Mouse (Mus musculus) cerebellum, adult 2 months (tissue): ENCODE measurements around the gene Gm16181. TPM values are rescaled to one million over a fixed set of nuclear protein-coding genes. Genes with fewer than 3 reads are reported as not detected.
A peak's percentile ranks its signal among the peaks of the same experiment; 100 is the strongest.

Source experiments
- DNase-seq, 2 experiments: peaks; one replicate each; pipeline ENCODE4 v3.0.0; 2021
- H3K27ac ChIP-seq: fragments of 200-500 bp; 2 replicates; pipeline ENCODE4 v1.5.1; 2012; ENCODE audit warnings: low read length, control low read depth, inconsistent platforms; ENCODE audit not compliant: insufficient read depth
- H3K27me3 ChIP-seq: fragments of 200-500 bp; 2 replicates; pipeline ENCODE4 v1.6.1; 2012; ENCODE audit warnings: inconsistent platforms, mild to moderate bottlenecking, low read length, moderate library complexity; ENCODE audit not compliant: control insufficient read depth, insufficient read depth
- H3K4me1 ChIP-seq: fragments of 200-500 bp; 2 replicates; pipeline ENCODE4 v1.6.1; 2011; ENCODE audit warnings: low read length; ENCODE audit not compliant: control insufficient read depth, insufficient read depth
- H3K4me3 ChIP-seq: fragments of 200-500 bp; replicated peaks from 2 replicates; pipeline ENCODE3; 2011; ENCODE audit warnings: mild to moderate bottlenecking, low read depth, low read length, control low read depth; ENCODE audit not compliant: insufficient read depth
- CTCF ChIP-seq: fragments of 200-500 bp; IDR thresholded peaks from 2 replicates; pipeline ENCODE4 v1.5.1; 2011; ENCODE audit warnings: low read depth, mild to moderate bottlenecking, control low read depth, low read length, moderate library complexity, borderline replicate concordance; ENCODE audit not compliant: insufficient read depth
- POLR2A ChIP-seq: fragments of 200-500 bp; IDR thresholded peaks from 2 replicates; pipeline ENCODE4 v1.6.1; 2011; ENCODE audit warnings: low read length, control low read depth, borderline replicate concordance; ENCODE audit not compliant: insufficient read depth
- WGBS: fragments of 180-500 bp; shearing (Covaris S2); methylation state at CpG from one replicate; pipeline ENCODE4 v1.1.7; 2018; 5-methylcytosine and 5-hydroxymethylcytosine counted together
- polyA plus RNA-seq: library from polyadenylated mRNA; depleted of rRNA; stranded (reverse); fragments of >200 nt; gene quantifications from 2 replicates; pipeline ENCODE4 v1.2.3, GENCODE M21; 2012

Gene Gm16181
- polyA plus RNA-seq, 1 experiment, result not detected

- no peak for DNase-seq
- Histone ChIP-seq H3K27ac (no peak overlapping the region), H3K4me3 (no peak overlapping the region), H3K4me1 (no peaks in the 10 kb centered on the region), H3K27me3 (no peaks in the 10 kb centered on the region)
- TF ChIP-seq CTCF (no peak), POLR2A (no peak)
- WGBS, result 81% methylated on average over 5 of the region's 5 CpGs
Observed at GRCm38 (mm10) chr17:35180093-35180492, 40.5 kb upstream of the Gm16181 start.

DNA sequence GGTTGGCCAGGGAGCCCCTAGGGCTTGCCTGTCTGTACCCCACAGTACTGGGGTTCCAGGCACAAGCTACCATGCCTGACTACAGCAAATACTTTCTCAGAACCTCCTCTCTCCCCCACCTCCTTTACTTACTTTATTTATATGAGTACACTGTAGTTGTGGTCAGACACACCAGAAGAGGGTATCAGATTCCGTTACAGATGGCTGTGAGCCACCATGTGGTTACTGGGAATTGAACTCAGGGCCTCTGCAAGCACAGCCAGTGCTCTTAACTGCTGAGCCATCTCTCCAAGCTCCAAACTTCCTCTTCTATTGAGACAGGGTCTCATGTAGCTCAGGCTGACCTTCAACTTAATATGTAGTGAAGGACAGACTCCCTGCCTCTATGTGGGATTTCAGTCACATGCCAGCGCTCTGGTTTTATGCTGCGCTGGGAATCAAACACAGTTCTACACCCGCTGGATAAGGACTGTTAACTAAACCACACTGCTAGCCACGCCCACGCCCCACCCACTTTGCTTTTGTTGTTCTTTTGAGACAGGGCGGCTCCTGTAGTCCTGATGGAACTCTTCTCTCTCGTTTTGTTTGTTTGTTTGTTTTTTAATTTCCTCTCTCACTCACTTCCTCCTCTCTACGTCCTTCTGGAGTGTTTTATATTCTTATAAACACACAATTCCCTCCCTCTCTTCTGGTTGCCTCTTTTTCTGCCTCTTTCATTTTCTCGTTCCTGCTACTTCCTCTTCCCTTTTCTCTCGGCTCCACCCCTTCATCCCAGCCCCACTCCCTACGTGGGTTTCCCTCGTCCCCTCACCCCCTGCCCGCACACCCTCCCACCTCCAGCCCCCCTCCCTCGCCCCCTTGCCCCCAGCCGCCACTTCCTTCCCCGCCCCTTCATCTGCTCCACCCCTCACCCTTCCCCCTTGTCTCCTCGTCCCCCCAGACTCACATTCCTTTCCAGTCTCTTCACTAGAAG lies 34.7 kb upstream of the Gm16181 start:
- no peak for DNase-seq
- peak overlapping the region; percentile 26 for H3K4me3 ChIP-seq
- no peaks in the 10 kb centered on the region for H3K4me1 ChIP-seq
- H3K27me3 ChIP-seq, result no peaks in the 10 kb centered on the region
- TF ChIP-seq CTCF, result no peak
- no peak for TF ChIP-seq POLR2A
- 4% methylated on average over 17 of the region's 18 CpGs for WGBS
- no peak overlapping the region for H3K27ac ChIP-seq

DNA sequence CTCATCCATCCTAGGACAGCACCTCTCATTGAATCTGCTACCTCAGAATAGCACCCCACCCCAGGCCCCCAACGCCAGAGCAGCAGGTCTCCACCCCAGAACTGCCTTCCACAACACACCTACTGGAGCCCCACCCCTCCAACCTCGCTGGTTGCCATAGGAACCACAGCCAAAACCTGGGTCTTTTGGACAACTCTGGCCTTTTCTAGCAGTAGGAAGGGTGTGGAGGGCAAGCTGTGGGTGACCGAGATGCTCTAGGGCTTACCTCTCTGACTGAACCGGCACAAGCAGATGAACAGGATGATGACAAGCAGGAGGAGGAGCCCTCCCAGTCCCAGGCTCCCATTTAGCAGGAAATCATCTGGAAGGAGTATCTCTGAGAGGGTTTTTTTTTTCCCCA lies 34.0 kb upstream of the Gm16181 start:
- Histone ChIP-seq H3K4me3 (no peak overlapping the region), H3K27ac (no peak overlapping the region), H3K4me1 (no peaks in the 10 kb centered on the region), H3K27me3 (no peaks in the 10 kb centered on the region)
- 2% methylated on average over 4 of the region's 4 CpGs for WGBS
- TF ChIP-seq CTCF, result no peak
- no peak for TF ChIP-seq POLR2A
- DNase-seq, result no peak

- H3K27ac ChIP-seq, result no peak overlapping the region
- H3K4me1 ChIP-seq, result no peaks in the 10 kb centered on the region
- TF ChIP-seq CTCF (no peak), POLR2A (no peak)
- no peaks in the 10 kb centered on the region for H3K27me3 ChIP-seq
- H3K4me3 ChIP-seq, result no peak overlapping the region
- WGBS, result 72% methylated on average over 4 of the region's 4 CpGs
- DNase-seq, result no peak
Observed at GRCm38 (mm10) chr17:35187345-35187744, 33.3 kb upstream of the Gm16181 start.

DNA sequence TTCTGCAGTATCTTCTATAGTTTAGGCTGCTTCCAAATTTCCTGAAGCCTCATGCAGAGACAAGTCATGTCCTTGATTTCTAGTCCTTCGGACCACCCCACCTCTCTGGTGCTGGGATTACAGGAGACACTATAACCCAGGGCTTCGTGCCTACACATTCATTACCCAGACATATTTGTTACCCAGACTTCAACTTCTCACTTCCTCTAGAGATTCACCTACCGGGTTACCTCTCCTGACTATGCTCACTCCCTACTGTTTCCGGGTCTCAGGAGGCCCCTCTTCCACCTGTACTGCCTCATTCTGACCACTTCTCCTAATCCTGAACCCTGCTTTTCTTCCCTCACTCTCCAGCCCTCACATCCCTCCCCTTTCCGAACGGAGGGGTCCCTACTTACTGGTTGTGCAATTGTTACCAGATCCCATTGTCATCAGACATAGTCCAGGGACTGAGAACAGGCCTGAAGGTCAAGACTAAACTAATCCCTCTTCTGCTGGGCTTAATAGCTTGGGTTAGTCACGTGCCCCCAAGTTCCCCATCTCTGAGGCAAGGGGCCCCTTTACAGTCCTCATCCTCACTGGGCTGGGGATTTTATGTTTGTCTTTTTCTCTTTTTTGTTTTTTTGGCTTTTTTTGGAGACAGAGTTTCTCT lies 32.5 kb upstream of the Gm16181 start, which contains the start of gene Lst1:
TSS of gene Lst1 (minus strand) at position 481 of the 652 bp plus-strand sequence.
- no peak for TF ChIP-seq POLR2A
- no peak for TF ChIP-seq CTCF
- no peaks in the 10 kb centered on the region for H3K4me1 ChIP-seq
- no peak for DNase-seq
- no peak within 1 kb of the TSS for H3K4me3 ChIP-seq
- no peaks in the 10 kb centered on the region for H3K27me3 ChIP-seq
- WGBS, result 78% methylated on average over 7 of the region's 7 CpGs
- no peak within 1 kb of the TSS for H3K27ac ChIP-seq

DNA sequence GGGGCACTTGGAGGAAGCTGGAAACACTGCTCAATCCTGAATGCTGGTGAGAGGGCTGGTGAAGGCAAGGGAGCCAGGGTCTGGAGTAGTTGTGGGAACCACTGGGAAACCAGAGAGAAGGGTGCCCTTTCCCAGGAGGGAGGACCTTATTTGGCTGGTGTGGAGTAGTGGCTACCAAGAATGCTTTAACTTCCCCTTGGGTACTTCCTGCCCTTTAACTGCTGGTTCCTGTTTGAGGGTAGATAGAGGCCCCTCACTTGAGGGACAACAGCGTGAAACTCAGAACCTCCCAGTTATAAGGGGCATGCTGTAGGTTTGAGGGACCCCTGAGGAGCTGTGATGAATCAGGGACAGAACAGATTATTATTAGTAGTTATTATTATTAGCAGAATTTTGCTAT lies 31.4 kb upstream of the Gm16181 start:
- WGBS, result 66% methylated on average over 1 of the region's 1 CpGs
- no peak overlapping the region for H3K4me3 ChIP-seq
- no peaks in the 10 kb centered on the region for H3K27me3 ChIP-seq
- DNase-seq, result no peak
- H3K27ac ChIP-seq, result no peak overlapping the region
- no peak for TF ChIP-seq CTCF
- TF ChIP-seq POLR2A, result no peak
- H3K4me1 ChIP-seq, result no peaks in the 10 kb centered on the region

DNA sequence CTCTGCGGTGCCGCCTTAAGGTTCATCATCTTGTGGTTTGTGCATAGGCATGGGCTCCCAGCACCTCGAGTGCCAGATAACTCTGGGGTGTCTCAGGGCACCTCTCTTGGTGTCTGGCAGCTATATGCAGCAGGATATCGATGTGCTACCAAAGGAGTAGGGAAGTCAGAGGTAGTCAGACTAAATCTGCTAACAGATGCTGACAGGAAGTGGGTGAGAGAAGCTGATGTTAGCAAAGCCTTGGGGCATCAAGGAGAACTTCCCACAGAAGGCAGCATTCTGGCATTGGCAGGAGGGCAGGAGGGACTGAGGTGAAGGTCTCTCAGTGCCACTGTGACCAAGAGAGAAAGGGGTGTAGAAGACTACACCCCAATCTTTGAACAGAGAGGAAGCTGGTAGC lies 30.5 kb upstream of the Gm16181 start:
- WGBS, result 72% methylated on average over 4 of the region's 4 CpGs
- no peak for DNase-seq
- no peaks in the 10 kb centered on the region for H3K27me3 ChIP-seq
- H3K4me3 ChIP-seq, result no peak overlapping the region
- H3K27ac ChIP-seq, result no peak overlapping the region
- no peaks in the 10 kb centered on the region for H3K4me1 ChIP-seq
- TF ChIP-seq POLR2A (no peak), CTCF (no peak)
